Mouse (Mus musculus) heart, adult 9 months (tissue): ENCODE results near the gene Adamts17.
A peak's percentile ranks its signal among the peaks of the same experiment; 100 is the strongest.

Experiments used
- DNase-seq, 2 experiments: peaks; one replicate each; pipeline ENCODE4 v3.0.0; 2022; ENCODE audit warnings: low spot score in 2 of 2

Gene Adamts17

GRCm38 (mm10) chr7:66846582-66846981, 7.0 kb downstream of the Adamts17 start:
- DNase-seq, result no peak

GRCm38 (mm10) chr7:66847299-66847698, 7.8 kb downstream of the Adamts17 start:
- DNase-seq, result no peak

GRCm38 (mm10) chr7:66849316-66849715, 9.8 kb downstream of the Adamts17 start:
- no peak for DNase-seq

- no peak for DNase-seq
These were observed 12.6 kb downstream of the Adamts17 start for GRCm38 (mm10) chr7:66852164-66852563.

GRCm38 (mm10) chr7:66857610-66858009, 18.1 kb downstream of the Adamts17 start:
- DNase-seq, result no peak

- no peak for DNase-seq
These were observed 18.9 kb downstream of the Adamts17 start for GRCm38 (mm10) chr7:66858247-66859075.

GRCm38 (mm10) chr7:66859220-66859619, 19.7 kb downstream of the Adamts17 start:
- DNase-seq, result no peak

- DNase-seq, result no peak
These were observed 27.6 kb downstream of the Adamts17 start for GRCm38 (mm10) chr7:66866944-66867718.

GRCm38 (mm10) chr7:66867719-66868501, 28.4 kb downstream of the Adamts17 start:
- DNase-seq, result no peak

- DNase-seq, result peak in 1 of 2 experiments; percentile 10
These were observed 32.0 kb downstream of the Adamts17 start for GRCm38 (mm10) chr7:66871520-66871919.

- DNase-seq, result peak in 1 of 2 experiments; percentile 8
These were observed 32.5 kb downstream of the Adamts17 start for GRCm38 (mm10) chr7:66871940-66872511.

- DNase-seq, result no peak
These were observed 33.7 kb downstream of the Adamts17 start for GRCm38 (mm10) chr7:66873235-66873634.

- no peak for DNase-seq
These were observed 51.9 kb downstream of the Adamts17 start for GRCm38 (mm10) chr7:66891431-66891830.

- no peak for DNase-seq
These were observed 52.6 kb downstream of the Adamts17 start for GRCm38 (mm10) chr7:66892096-66892495.

- DNase-seq, result no peak
These were observed 62.8 kb downstream of the Adamts17 start for GRCm38 (mm10) chr7:66902376-66902775.

- peak; percentile 62 to 69 for DNase-seq
These were observed 63.5 kb downstream of the Adamts17 start for GRCm38 (mm10) chr7:66903014-66903413.

- DNase-seq, result peak in 1 of 2 experiments; percentile 10
These were observed 66.4 kb downstream of the Adamts17 start for GRCm38 (mm10) chr7:66905941-66906340.

- peak; percentile 37 to 69 for DNase-seq
These were observed 73.3 kb downstream of the Adamts17 start for GRCm38 (mm10) chr7:66912866-66913265.

- no peak for DNase-seq
These were observed 84.1 kb downstream of the Adamts17 start for GRCm38 (mm10) chr7:66923595-66923994.

- DNase-seq, result no peak
These were observed 84.6 kb downstream of the Adamts17 start for GRCm38 (mm10) chr7:66924104-66924503.

- DNase-seq, result peak; percentile 84 to 86
These were observed 89.7 kb downstream of the Adamts17 start for GRCm38 (mm10) chr7:66929263-66929662.

GRCm38 (mm10) chr7:66931291-66931690, 91.8 kb downstream of the Adamts17 start:
- no peak for DNase-seq
